Mouse (Mus musculus) retina, postnatal 1 day (tissue): Measurements from ENCODE around the gene Lrrc4c.
A peak's percentile ranks its signal among the peaks of the same experiment; 100 is the strongest.

Experiments
- DNase-seq: peaks from one replicate; pipeline ENCODE4 v3.0.0-alpha.2; 2012

Lrrc4c gene

DNA sequence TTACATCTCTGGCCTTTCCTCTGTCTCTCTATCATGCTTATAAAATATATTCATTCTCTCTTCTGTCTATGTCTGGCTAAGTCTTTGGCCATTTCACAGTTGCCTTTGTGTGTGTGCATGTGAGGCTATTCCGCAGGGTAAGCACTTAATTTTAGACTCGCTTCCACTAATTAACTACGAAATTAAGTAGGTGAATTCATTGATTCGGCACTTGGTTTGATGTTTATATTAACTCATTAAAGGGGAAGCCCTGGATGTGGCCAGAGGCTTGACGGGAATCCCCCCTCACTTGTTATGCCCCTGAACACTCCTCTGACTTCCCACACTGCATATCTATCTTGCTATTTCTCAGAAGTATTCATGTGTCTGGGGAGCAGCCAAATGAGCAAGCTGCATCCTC lies 1169.6 kb downstream of the Lrrc4c start:
- peak; percentile 53 for DNase-seq

DNA sequence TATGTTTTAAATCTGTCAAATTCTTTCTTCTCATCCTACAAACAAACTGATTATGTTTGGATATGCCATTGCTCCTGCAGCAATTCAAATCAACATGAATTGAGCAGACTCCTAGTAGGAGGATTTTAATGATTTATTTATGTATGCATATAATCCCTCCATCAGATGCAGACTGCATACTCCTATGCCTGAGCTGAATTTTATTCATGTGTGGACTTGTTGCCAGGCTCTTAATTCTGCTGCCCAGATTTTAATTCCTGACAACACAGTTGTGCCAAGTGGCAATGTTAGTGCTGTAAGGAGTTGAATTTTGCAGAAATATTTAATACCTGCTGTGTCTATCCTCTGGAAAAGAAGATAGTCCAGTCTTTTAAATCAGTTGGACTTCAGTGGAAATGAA lies 1179.1 kb downstream of the Lrrc4c start:
- DNase-seq, result no peak

DNA sequence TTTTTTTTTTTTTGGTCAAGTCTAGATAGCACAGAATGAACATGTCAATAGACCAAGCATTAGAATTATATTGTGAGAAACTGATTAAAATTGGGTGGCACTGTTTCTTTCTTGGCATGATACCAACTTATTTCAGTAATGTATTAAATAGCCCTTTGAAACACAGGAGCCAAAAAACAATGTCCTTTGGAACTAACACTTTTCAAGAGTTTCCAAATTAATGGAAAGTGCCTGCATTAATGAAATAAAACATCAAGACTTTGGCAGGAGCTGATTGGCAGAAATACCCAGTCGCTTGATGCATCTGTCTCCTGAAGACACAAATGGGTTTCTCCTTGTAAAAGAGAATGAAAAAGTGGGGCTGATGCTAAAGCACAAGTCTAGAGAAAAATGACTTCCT lies 1184.5 kb downstream of the Lrrc4c start:
- DNase-seq, result no peak

DNA sequence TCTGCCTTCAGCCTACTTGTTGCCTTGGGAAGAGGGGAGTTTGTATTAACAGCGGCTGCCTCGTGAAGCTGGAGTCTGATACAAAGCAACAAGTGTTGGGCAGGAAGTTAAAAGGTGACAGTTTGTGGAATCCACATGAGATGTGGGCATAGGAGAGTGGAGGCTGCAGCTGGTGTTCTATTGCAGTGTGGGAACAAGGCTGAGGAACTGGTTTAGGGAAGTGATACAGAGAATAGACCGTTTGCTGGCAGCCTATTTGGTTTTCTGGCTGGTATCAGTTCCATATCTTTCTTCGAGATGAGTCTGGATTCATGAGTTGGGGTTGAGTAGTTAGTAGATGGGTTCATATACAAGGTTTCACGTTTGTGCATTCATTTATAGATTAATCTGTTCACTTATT lies 1186.9 kb downstream of the Lrrc4c start:
- DNase-seq, result no peak

DNA sequence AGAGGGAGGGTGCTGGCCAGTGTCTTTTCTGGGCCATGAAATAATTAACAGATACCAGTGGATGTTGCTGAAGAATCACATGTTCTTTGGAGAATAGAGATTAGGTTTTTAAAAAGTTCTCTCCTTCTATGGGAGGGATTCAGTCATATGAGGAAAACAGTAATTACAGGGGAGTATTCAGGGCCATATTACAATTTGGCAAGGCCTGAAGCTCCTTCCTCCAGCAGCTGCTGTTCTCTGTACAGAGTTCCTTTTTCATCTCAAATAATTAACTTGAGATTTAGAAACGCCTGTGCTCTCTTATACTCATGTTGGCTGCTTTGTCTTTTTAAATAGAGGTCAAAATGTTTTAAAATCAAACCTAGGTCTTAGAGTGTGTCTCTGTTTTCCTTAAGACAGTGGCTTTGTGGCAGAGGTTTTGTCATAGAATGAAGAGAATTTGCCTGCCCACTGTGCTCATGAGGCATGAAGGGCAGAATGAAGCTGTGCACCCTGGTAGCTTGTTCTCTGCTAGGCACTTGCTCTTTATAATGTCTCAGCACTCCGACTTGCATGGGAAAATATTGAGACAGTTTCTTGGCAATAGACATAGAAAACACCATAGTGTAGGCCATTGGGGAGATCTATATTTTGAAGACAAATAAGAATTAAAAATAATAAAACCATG lies 1206.4 kb downstream of the Lrrc4c start:
- DNase-seq, result peak; percentile 12

DNA sequence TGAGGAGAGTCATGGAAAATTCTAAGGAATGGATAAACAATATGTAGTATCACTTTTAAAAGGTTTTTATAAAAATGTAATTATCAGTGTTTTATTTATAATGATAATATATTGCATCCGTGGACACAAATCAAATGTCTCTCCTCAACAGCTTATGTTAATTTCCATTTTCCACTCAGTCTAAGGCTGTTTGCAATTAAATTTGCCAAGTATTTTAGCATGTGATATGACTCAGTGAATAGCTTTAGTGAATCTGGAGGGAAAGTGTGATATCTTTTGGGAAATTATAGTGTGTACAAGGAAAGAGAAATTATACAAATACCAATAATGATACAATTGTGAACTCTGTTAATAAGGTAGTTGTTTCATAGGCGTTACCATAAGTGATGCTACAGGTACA lies 1207.1 kb downstream of the Lrrc4c start:
- no peak for DNase-seq

DNA sequence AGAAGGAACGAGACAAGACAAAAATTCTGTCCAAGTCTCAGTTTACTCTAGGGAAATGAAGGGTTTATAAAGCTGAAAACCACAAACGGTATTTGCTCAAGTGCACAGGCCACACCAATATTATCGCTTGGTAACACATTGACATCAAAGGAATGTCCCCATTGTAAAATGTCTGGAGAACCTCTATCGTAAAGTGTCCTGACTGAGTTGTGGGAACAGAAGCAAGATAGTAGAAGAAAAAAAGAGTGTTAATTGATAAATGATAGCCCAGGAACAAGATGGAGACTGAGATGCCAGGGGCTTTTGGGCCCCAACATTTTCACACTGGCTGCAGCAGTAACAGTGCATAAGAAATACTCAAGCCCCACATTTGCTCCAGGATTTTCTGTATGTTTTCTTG lies 1212.7 kb downstream of the Lrrc4c start:
- no peak for DNase-seq

DNA sequence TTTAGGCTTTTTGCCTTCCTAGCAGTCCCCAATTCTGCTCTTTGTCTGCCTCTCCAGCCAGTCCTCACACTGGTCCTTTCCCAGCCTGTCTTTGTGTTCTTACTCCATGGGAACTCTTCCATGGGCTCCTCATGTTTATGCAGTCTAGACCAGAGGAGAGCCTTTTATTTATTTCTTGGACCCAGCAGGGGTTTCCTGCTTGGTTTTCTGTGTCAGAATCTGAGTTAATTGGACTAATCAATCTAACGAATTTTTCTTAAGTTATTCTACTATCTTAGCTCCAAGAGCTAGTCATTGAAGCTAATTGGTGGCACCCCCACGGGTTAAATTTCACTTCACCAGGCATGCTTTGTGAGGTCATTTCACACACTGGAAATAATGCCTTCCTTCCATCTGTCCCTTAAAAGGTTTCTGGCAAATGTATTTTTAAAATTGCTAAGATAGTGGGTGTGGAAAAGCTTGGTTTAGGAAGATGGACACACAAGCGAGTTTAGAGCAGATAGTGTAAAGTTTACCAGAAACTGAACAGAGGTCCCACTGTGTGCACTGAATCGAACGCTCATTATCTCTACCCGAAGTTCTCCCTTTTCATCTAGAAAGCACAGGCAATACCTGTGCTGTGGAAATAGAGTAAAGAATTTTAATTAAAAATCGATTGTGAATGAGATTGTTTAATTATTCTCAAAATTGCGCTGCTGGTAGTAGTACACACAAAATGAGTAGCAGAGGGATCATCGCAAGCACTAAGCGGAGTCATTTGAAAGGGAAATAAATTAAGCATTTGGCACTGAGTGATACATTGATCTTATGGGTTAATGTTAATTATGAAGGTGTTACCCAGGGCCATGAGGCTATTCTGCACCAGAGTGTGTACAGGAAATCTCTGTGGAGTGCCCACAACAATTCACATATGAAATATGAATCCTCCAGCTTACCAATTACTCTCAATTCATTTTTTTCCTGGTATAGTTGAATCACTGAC lies 1226.0 kb downstream of the Lrrc4c start:
- peak; percentile 85 for DNase-seq

DNA sequence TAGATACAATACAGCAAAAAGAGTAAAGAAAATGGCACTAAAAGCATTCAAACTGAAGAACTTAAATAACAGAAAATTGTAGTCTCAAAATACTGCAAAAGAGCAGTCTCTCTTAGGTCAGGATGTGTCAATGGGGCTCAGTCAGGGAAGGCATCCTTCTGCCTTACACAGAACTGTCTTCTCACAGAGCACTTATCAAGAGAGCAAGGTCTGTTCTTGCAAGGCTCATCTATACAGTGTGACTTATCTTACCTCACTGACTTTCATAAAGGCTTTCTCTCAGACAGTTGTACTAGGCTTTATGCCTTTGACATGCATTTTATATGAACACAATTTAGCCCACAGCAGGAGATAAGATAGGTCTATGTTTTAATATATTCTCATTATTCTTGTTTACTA lies 1226.7 kb downstream of the Lrrc4c start:
- DNase-seq, result no peak

DNA sequence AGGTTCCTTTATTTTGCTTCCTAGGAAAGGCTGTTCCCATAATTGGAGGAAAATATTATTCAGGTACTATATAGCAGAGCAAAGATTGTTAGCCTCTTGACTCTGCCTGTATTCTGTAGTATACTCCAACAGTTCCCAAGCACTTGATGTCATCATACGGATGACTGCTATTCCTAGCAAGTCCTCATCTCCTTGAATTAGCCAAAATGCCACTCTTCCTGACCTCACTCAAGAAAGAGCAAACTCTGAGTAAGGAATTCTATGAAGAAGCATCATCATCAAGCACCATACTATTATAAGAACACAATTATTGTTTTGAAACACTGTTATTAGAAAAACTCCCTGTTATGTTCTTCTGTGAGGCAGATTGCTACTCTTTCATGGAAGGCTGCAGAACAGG lies 1228.0 kb downstream of the Lrrc4c start:
- peak; percentile 84 for DNase-seq

DNA sequence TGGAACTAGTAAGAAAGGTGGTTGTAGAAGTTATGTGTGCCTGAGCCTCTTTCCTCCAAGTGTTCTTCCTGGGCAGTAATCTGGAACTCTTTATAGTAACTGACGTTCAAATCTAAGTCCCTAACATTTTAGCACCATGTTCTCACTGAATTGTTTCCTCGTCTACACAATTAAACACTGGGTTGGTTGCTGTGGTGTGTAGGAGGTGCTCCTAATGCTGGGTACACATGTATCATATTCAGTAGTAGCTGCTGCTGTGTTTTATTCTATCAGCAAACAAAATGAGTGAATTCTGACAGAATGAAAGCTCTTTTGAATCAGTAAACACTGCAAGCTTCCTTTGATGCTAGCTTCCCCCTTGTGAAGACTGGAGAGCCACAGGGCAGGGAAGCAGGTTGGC lies 1246.5 kb downstream of the Lrrc4c start:
- DNase-seq, result no peak

DNA sequence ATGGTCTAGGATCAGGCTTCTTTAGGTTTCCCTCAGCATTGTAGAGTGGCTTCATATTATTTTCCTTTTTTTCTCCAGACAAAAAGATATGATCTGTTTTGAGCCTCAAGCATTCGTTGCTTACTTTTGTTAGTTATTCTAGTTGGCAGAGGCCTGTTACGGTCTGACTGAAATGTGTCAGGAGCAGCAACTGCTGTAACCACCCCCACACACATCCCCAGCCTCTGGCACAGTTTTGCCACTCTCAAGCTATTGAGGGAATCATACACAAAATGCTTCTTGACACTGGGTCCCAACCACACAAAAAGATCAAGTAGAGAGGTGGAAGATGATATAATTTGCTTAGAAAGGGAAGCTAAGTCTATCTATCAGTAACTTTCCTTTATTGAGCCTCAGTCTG lies 1251.0 kb downstream of the Lrrc4c start:
- peak; percentile 29 for DNase-seq

DNA sequence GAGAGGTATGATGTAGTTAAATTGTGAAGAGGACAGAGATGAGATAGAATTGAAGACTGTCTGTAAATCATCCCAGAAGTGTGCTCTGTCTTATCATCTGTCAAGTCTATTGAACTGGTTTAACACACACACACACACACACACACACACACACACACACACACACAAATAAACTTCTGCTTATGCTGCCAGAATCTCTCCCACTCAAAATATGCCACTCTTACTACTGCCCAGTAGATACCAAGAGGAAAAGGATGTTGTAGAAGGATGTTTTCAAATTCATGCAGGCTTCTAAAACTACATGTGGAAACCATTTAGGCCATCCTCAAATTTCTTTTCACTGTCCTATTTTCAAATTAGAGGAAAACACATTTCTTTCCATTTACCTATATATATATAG lies 1257.0 kb downstream of the Lrrc4c start:
- no peak for DNase-seq

DNA sequence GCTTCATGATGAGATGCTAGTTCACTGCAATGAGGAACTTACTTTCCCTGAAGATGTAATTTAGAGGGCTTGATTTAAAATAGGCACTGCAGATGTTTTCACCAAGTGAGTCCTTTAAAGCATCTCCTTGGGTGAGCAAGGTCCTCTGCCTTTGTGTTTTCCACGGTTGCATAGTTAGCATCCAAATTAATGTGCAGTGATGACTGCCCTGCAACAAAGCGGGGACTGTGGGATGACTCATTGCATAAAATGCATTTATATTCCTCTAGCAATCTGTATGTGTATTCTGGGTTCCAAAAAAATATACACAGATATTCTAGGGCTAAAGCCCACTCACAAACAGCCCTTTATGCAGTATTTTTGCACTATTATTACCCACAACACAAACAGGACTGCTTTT lies 1263.2 kb downstream of the Lrrc4c start:
- DNase-seq, result peak; percentile 40

DNA sequence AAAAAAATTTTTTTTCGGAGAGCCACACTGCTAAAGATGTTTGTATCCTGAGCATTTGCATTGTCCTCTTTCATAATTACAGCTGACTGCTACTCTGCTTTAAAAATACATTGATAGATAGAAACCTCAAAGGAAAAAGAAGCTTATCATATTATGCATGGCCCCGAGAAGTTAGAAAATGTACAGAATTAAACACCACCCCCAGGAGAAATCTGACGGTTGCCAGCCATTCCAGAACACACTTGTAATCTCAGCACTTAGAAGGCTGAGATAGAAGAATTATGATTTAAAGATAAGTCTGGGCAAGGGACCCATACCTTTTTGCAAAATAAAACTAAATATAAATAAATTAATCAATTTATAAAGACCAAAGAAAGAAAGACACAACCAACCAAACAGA lies 1268.4 kb downstream of the Lrrc4c start:
- DNase-seq, result no peak

DNA sequence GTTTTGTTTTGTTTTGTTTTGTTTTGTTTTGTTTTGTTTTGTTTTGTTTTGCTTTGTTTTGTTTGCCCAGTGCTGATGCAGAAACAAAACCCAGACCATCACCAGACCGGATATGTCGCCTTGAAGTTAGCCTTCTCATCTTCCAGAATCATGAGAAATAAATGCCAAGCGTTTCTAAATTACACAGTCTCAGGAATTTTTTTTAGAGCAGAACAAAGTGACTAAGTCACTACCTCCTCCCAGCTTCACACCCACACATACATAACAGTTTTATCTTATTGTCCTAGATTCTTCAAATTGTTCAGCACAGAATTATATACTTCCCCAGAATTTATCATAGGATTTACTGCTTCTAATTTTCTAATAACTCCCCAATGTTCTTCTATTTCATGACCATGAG lies 1272.6 kb downstream of the Lrrc4c start:
- DNase-seq, result no peak

DNA sequence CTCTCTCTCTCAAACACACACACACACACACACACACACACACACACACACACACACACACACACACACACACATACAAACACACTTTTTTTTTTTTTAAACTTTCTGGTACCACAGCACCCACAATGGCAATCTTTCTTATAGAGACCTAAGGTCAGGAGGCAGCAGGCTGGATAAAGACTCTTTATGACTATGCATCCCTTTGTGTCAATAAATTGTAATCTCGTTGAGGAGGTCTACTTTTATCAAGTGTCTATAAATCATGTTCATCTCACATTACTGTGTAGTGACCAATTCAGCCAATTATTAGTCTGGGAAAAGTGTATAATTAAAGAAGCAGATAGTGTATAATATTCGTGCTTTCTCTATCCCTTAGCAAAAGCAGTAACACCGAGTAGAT lies 1286.2 kb downstream of the Lrrc4c start:
- no peak for DNase-seq

DNA sequence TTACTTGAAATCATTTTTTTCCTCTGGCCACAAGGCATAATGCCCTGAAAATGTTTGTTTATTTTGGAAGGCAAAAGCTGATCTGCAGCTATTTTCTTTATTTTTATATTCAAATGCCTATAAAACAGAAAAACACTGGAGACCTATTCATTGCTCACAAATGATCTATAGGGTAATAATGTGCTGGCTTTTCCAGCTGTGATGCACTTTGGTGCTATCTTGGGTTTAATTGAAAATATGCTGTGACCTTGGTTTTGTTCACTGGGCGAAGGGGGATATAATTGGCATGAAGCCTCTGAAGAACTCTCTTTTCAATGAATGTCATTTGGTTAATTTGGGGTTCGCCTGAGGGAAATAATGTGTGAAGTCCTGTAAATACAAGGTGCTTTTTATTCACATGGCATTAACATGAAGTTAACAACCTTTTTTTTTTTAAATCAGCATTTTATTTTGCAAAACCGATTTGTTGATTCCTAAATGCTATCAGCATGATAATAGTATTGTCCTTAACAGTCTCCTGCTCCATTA lies 1286.8 kb downstream of the Lrrc4c start:
- DNase-seq, result no peak

DNA sequence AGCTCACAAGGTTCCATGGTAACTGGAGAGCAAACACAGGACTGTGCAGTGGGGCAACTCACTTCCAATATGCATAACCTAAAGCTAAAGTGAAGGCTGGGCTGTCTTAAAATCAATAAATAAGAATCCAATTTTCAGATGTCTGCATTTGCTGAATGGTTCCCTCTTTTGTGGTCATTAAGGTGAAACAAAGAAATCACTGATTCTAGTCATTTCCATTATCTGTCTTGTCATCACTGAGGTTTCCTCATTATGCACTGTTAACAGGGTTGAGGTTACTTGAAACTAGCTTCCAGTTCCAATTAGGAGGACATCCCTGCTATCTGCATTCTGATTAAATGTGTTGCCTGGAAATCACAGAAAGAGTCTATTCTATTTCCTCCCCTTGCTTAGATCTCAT lies 1291.5 kb downstream of the Lrrc4c start:
- DNase-seq, result peak; percentile 70

DNA sequence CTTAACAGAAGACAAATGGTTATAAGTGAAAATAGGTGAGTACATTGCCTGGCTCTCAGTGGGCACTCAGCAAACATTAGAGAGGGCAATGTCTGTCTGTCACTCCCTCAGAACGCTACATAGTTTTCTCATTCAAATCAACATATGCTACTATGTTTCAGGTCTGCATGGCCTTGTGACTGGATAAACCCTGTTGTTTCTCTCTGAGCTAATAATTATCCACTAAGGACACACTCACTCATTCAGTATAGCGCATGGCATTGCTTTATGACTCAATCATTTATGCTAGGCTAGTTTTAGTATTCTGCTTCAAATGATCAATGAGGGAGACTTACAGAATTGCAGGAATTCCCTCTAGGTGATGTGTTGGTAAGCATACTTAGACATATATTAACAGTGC lies 1292.6 kb downstream of the Lrrc4c start:
- DNase-seq, result no peak

DNA sequence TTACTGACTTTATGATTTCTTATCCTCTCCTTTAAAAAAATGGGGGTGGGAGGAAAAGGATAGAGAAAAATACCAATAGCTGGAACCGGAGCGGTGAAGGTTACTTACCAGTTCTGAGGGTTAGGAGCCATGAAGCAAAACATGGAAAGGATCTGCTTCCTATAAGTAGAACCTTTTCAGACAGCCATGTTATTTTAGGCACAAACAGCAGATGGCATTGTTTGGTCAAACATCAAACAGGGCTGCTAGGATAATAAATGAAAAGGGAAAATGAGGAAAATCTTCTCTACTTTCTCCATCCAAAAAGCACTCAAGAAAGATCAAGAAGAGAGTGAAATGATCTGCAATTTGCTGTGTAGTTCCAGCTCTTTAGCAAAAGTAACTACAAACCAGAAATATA lies 1296.8 kb downstream of the Lrrc4c start:
- peak; percentile 62 for DNase-seq

DNA sequence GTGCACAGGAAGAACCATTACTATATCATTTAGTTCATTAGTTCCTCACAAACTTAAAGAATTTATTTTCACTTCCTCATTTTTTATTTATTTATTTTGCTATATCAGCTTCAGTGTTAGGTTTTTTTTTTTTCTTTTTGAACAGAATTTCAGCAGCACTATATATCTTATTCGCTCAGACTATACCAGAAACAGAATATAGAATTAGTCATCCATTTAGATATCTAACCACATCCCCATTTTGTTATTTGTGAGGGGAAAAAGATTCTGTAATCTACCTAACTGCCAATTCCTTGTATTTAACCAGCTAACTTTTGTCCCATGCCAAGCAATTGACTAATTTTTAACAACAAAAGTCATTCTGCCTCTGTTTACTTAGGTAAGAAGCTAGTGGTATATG lies 1300.6 kb downstream of the Lrrc4c start:
- no peak for DNase-seq

DNA sequence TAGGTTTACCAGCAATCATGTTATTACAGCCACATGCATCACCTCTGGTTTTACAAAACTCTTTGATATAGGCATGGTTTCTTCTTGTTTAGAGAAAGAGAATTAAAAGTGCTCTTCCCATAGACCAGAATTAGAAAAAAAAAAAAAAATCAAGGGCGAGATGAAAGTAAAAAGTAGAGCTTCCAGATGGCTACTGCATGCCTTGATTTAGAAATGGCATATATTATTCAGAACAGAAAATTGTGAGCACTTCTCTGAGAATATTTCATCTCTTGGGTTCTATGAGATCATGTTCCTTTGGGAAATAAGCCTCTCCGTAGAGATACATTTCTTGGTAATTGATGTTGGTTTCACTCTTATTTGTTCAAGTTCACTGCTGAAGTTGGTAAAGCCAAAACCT lies 1322.0 kb downstream of the Lrrc4c start:
- no peak for DNase-seq

DNA sequence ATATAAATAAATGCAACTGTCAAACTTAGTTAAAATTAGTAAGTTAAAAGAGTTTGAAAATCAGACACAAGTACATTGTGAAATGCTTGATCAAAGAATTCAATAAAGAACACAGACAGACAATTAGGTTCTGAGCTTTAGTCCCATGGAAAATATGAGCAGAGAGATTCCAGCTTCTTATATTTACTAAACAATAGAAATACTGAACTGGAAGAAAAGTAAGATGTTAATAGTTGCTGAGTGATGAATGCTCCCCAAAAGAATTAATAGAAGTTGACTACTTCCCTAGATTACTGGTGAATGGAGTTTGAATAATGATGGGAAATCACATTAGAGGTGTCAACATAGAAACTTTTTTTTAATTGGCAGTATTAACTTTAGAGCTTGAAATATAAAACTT lies 1323.7 kb downstream of the Lrrc4c start:
- DNase-seq, result peak; percentile 69
